In the genomic region with DNA sequence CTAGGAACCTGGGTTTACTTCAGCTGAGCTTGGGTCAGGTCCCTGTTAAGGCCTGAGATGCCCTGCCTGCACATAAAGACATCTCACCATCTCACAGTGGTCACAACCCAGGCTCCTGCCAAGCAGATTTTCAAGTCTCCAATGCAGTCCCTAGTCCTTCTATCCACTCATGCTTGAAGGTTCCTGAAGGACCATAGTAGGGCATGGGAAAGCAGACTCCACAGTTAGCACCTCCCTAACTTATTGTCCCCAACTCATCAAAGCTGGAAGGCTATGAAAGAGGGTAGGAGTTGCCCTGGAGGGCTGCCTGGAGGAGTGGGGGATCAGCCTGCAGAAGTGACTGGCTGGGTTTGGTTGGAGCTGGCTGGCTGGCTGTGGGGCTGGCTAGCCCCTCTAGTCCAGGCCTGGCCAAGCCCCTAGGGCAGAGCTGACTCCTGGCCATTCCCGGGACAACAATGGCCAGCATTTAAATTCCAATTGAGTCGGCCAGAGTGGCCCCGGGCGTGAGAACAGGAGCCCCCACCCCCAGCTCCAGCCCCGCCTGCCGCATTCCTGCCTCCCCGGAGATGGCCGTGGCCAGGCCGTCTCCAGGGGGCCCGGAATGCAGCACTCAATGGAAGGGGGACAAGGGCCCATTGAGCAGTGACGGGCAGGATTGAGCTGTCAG, we compare ENCODE assay signal across 8 mouse cellular contexts. TPM values are rescaled to one million over a fixed set of nuclear protein-coding genes. Genes with fewer than 3 reads are reported as not detected.
DNase-seq lines count a peak whose midpoint lies in the region; ATAC-seq and TF ChIP-seq lines count a peak whose summit lies in the region.

No protein-coding gene starts in this region.

- no peaks in the 10 kb centered on the region for H3K36me3 ChIP-seq in liver, embryonic 11.5 days (ENCODE audit: control insufficient read depth, insufficient read depth, low read length)
- H3K36me3 ChIP-seq in liver, postnatal 0 days (replicated peaks; ENCODE audit: insufficient read depth, low read length), result no peaks in the 10 kb centered on the region
- no peaks in the 10 kb centered on the region for H3K36me3 ChIP-seq in forebrain, embryonic 10.5 days (replicated peaks)

- DNase-seq in liver, embryonic 11.5 days (ENCODE audit: low spot score), result no peak
- DNase-seq in liver, postnatal 0 days, result no peak
- peak; percentile 83 for DNase-seq in forebrain, embryonic 10.5 days (ENCODE audit: extremely low spot score, low spot score)
- DNase-seq in layer of hippocampus, adult 2 months (ENCODE audit: low spot score in 2 of 2), result peak; percentile 55 to 80
- peak; percentile 81 for DNase-seq in neural tube, embryonic 10.5 days (ENCODE audit: extremely low spot score, low spot score)
- DNase-seq in gastrocnemius, postnatal 10 days, result no peak
- DNase-seq in adipocyte (ENCODE audit: low spot score), result no peak

- no peak for ATAC-seq in liver, embryonic 11.5 days (replicated peaks; ENCODE audit: low FRiP score)
- no peak for ATAC-seq in liver, postnatal 0 days
- no peak for ATAC-seq in erythroid progenitor cell, adult 5-6 weeks (replicated peaks; ENCODE audit: low FRiP score, poor library complexity, severe bottlenecking)

- WGBS in liver, embryonic 11.5 days, result 45% methylated on average over 11 of the region's 11 CpGs
- WGBS in liver, postnatal 0 days (ENCODE audit: insufficient replicate concordance), result 57% methylated on average over 11 of the region's 11 CpGs
- under 1% methylated on average over 11 of the region's 11 CpGs for WGBS in forebrain, embryonic 10.5 days

- H3K9ac ChIP-seq in liver, embryonic 11.5 days (ENCODE audit: low read depth, low read length), result no peak overlapping the region
- H3K9ac ChIP-seq in liver, postnatal 0 days (replicated peaks), result no peak overlapping the region

- peak overlapping the region; percentile 30 for H3K4me2 ChIP-seq in liver, embryonic 11.5 days
- H3K4me2 ChIP-seq in liver, postnatal 0 days (ENCODE audit: low read depth, low read length), result no peak overlapping the region

- H3K4me3 ChIP-seq in liver, embryonic 11.5 days (ENCODE audit: low read depth, low read length), result no peak overlapping the region
- no peak overlapping the region for H3K4me3 ChIP-seq in liver, postnatal 0 days (ENCODE audit: low read depth, low read length)
- peak overlapping the region; percentile 33 for H3K4me3 ChIP-seq in forebrain, embryonic 10.5 days
- no peak overlapping the region for H3K4me3 ChIP-seq in layer of hippocampus, adult 2 months

- H3K27ac ChIP-seq in liver, embryonic 11.5 days (ENCODE audit: low read depth, low read length), result no peak overlapping the region
- H3K27ac ChIP-seq in liver, postnatal 0 days (ENCODE audit: low read depth), result no peak overlapping the region
- H3K27ac ChIP-seq in forebrain, embryonic 10.5 days, result peak overlapping the region; percentile 83
- H3K27ac ChIP-seq in layer of hippocampus, adult 2 months, result peak overlapping the region; percentile 83

- H3K9me3 ChIP-seq in liver, embryonic 11.5 days (ENCODE audit: control insufficient read depth, low read length), result no peaks in the 10 kb centered on the region
- H3K9me3 ChIP-seq in liver, postnatal 0 days (ENCODE audit: low read length), result no peaks in the 10 kb centered on the region
- no peaks in the 10 kb centered on the region for H3K9me3 ChIP-seq in forebrain, embryonic 10.5 days

- peaks cover 4% of the 10 kb centered on the region; the same call in 1 of the 2 replicates for H3K27me3 ChIP-seq in liver, embryonic 11.5 days (replicated peaks; ENCODE audit: control insufficient read depth, insufficient read depth, low read length)
- H3K27me3 ChIP-seq in liver, postnatal 0 days (ENCODE audit: insufficient read depth, low read length), result no peaks in the 10 kb centered on the region
- H3K27me3 ChIP-seq in forebrain, embryonic 10.5 days (ENCODE audit: poor library complexity, severe bottlenecking), result peaks cover 81% of the 10 kb centered on the region

- TF ChIP-seq CTCF in liver, postnatal 0 days (IDR thresholded peaks at IDR 0.05; ENCODE audit: low read depth), result no peak
- TF ChIP-seq CTCF in layer of hippocampus, adult 2 months (conservative IDR thresholded peaks at IDR 0.05), result no peak

- no peak for TF ChIP-seq EP300 in liver, postnatal 0 days (IDR thresholded peaks at IDR 0.05; ENCODE audit: low read depth)

- peaks cover 21% of the 10 kb centered on the region for H3K4me1 ChIP-seq in liver, embryonic 11.5 days (replicated peaks; ENCODE audit: control insufficient read depth, insufficient read depth, low read length)
- peaks cover 18% of the 10 kb centered on the region for H3K4me1 ChIP-seq in liver, postnatal 0 days (ENCODE audit: insufficient read depth)
- peaks cover 83% of the 10 kb centered on the region for H3K4me1 ChIP-seq in forebrain, embryonic 10.5 days

RNA-seq across cellular contexts. Expression of a gene that starts 16.4 kb away (rescaled TPM):
- 7.8 and 8.5 TPM in 2 replicates for polyA plus RNA-seq in liver, embryonic 11.5 days (2014; fragmentation: Nextera tagmentation; extraction: Ambion mirVana)
- 1.3 and 1.4 TPM in 2 replicates for polyA plus RNA-seq in liver, postnatal 0 days (2015; fragmentation: Nextera tagmentation; extraction: Ambion mirVana)
- 33.4 and 39.1 TPM in 2 replicates for polyA plus RNA-seq in forebrain, embryonic 10.5 days (2016; fragmentation: Nextera tagmentation; extraction: Ambion mirVana)
- 100 to 1,000 TPM; 137 to 139 TPM for total RNA-seq in layer of hippocampus, adult 2 months (2021)
- total RNA-seq in gastrocnemius, postnatal 10 days (2021), result 1 to 10 TPM; 1.9 to 2.7 TPM
- total RNA-seq in erythroid progenitor cell, adult 5-6 weeks (2015; ENCODE audit: low replicate concordance), result not detected in 2 replicates
- not detected in 2 replicates for total RNA-seq in erythroid progenitor cell, adult 5-6 weeks (2017; ENCODE audit: low replicate concordance)

RNA-seq across cellular contexts. Expression of a gene that starts 46.9 kb away (rescaled TPM):
- polyA plus RNA-seq in liver, embryonic 11.5 days (2014; fragmentation: Nextera tagmentation; extraction: Ambion mirVana), result 35.7 and 38.0 TPM in 2 replicates
- polyA plus RNA-seq in liver, postnatal 0 days (2015; fragmentation: Nextera tagmentation; extraction: Ambion mirVana), result 15.8 and 16.5 TPM in 2 replicates
- 38.0 and 39.5 TPM in 2 replicates for polyA plus RNA-seq in forebrain, embryonic 10.5 days (2016; fragmentation: Nextera tagmentation; extraction: Ambion mirVana)
- 10 to 100 TPM; 24.0 to 25.2 TPM for total RNA-seq in layer of hippocampus, adult 2 months (2021)
- total RNA-seq in gastrocnemius, postnatal 10 days (2021), result 10 to 100 TPM; 16.0 to 17.7 TPM
- 44.4 and 49.4 TPM in 2 replicates for total RNA-seq in erythroid progenitor cell, adult 5-6 weeks (2015; ENCODE audit: low replicate concordance)
- 28.2 and 37.7 TPM in 2 replicates for total RNA-seq in erythroid progenitor cell, adult 5-6 weeks (2017; ENCODE audit: low replicate concordance)

RNA-seq across cellular contexts. Expression of a gene that starts 47.1 kb away (rescaled TPM):
- 229 and 255 TPM in 2 replicates for polyA plus RNA-seq in liver, embryonic 11.5 days (2014; fragmentation: Nextera tagmentation; extraction: Ambion mirVana)
- polyA plus RNA-seq in liver, postnatal 0 days (2015; fragmentation: Nextera tagmentation; extraction: Ambion mirVana), result 64.2 and 67.0 TPM in 2 replicates
- polyA plus RNA-seq in forebrain, embryonic 10.5 days (2016; fragmentation: Nextera tagmentation; extraction: Ambion mirVana), result 349 TPM in 2 replicates
- total RNA-seq in layer of hippocampus, adult 2 months (2021), result 1 to 10 TPM; 5.7 to 7.9 TPM
- 10 to 100 TPM; 15.7 to 19.8 TPM for total RNA-seq in gastrocnemius, postnatal 10 days (2021)
- total RNA-seq in erythroid progenitor cell, adult 5-6 weeks (2015; ENCODE audit: low replicate concordance), result 544 and 682 TPM in 2 replicates
- total RNA-seq in erythroid progenitor cell, adult 5-6 weeks (2017; ENCODE audit: low replicate concordance), result 404 and 639 TPM in 2 replicates

RNA-seq across cellular contexts. Expression of a gene that starts 52.7 kb away (rescaled TPM):
- 369 and 394 TPM in 2 replicates for polyA plus RNA-seq in liver, embryonic 11.5 days (2014; fragmentation: Nextera tagmentation; extraction: Ambion mirVana)
- polyA plus RNA-seq in liver, postnatal 0 days (2015; fragmentation: Nextera tagmentation; extraction: Ambion mirVana), result 144 and 150 TPM in 2 replicates
- polyA plus RNA-seq in forebrain, embryonic 10.5 days (2016; fragmentation: Nextera tagmentation; extraction: Ambion mirVana), result 335 and 357 TPM in 2 replicates
- 10 to 100 TPM; 20.5 to 21.5 TPM for total RNA-seq in layer of hippocampus, adult 2 months (2021)
- 10 to 100 TPM; 17.9 to 24.6 TPM for total RNA-seq in gastrocnemius, postnatal 10 days (2021)
- total RNA-seq in erythroid progenitor cell, adult 5-6 weeks (2015; ENCODE audit: low replicate concordance), result 377 and 483 TPM in 2 replicates
- total RNA-seq in erythroid progenitor cell, adult 5-6 weeks (2017; ENCODE audit: low replicate concordance), result 503 and 597 TPM in 2 replicates

Comparison
In these comparisons a context has a peak if more than half of its experiments do, and no peak if none do; other contexts are left out.
1. DNase-seq: peak in forebrain, embryonic 10.5 days (single experiment), layer of hippocampus, adult 2 months (2 of 2) and neural tube, embryonic 10.5 days (single experiment); none in liver, embryonic 11.5 days (single experiment), liver, postnatal 0 days (single experiment), gastrocnemius, postnatal 10 days (single experiment) and adipocyte (single experiment).
2. H3K27ac ChIP-seq: peak in forebrain, embryonic 10.5 days (single experiment) and layer of hippocampus, adult 2 months (single experiment); none in liver, embryonic 11.5 days (single experiment) and liver, postnatal 0 days (single experiment).
3. RNA of a gene that starts 16.4 kb away (total RNA-seq): 137 to 139 TPM in layer of hippocampus, adult 2 months; 1.9 to 2.7 TPM in gastrocnemius, postnatal 10 days and not detected in erythroid progenitor cell, adult 5-6 weeks; every median in the first group is over 10 times any median in the second.
4. RNA of a gene that starts 47.1 kb away (total RNA-seq): 404 to 682 TPM in erythroid progenitor cell, adult 5-6 weeks; 15.7 to 19.8 TPM in gastrocnemius, postnatal 10 days and 5.7 to 7.9 TPM in layer of hippocampus, adult 2 months; every median in the first group is over 10 times any median in the second.